Mouse (Mus musculus) forebrain, embryonic 12.5 days (tissue): ENCODE data around the gene Snrpb. TPM values are rescaled to one million over a fixed set of nuclear protein-coding genes. Genes with fewer than 3 reads are reported as not detected.
A peak's percentile ranks its signal among the peaks of the same experiment; 100 is the strongest.

Experiments
- ATAC-seq: fragments of 200-750 bp; cut with Nextera tagmentation; 2 replicates; pipeline ENCODE4 v1.8.0; 2017; ENCODE audit warnings: moderate TSS enrichment; ENCODE audit not compliant: low FRiP score
- H3K27ac ChIP-seq: fragments of 300-500 bp; sonication (generic); 2 replicates; pipeline ENCODE4 v1.5.1; 2016; ENCODE audit warnings: mild to moderate bottlenecking
- H3K27me3 ChIP-seq: fragments of 300-500 bp; sonication (generic); 2 replicates; pipeline ENCODE4 v1.6.1; 2016; ENCODE audit warnings: mild to moderate bottlenecking
- H3K36me3 ChIP-seq: fragments of 300-500 bp; sonication (generic); replicated peaks from 2 replicates; pipeline ENCODE4 v1.6.1; 2016; ENCODE audit warnings: mild to moderate bottlenecking
- H3K4me1 ChIP-seq: fragments of 300-500 bp; sonication (generic); 2 replicates; pipeline ENCODE4 v1.6.1; 2016
- H3K4me2 ChIP-seq: fragments of 300-500 bp; sonication (generic); 2 replicates; pipeline ENCODE4 v1.6.1; 2016; ENCODE audit warnings: mild to moderate bottlenecking, moderate library complexity
- H3K4me3 ChIP-seq: fragments of 300-500 bp; sonication (generic); replicated peaks from 2 replicates; pipeline ENCODE4 v1.5.1; 2016; ENCODE audit warnings: mild to moderate bottlenecking
- H3K9ac ChIP-seq: fragments of 300-500 bp; sonication (generic); 2 replicates; pipeline ENCODE4 v1.6.1; 2016; ENCODE audit warnings: mild to moderate bottlenecking
- H3K9me3 ChIP-seq: fragments of 300-500 bp; sonication (generic); 2 replicates; pipeline ENCODE4 v1.6.1; 2016
- WGBS: fragments of 180-500 bp; shearing (Covaris S2); methylation state at CpG from one replicate; pipeline ENCODE4 v1.1.7; 2016; 5-methylcytosine and 5-hydroxymethylcytosine counted together
- polyA plus RNA-seq: library from polyadenylated mRNA; unstranded; fragments of >200 nt; fragmentation: Nextera tagmentation; extraction: Ambion mirVana; gene quantifications from 2 replicates; pipeline ENCODE4 v1.2.1, GENCODE M21; 2016

Snrpb gene
- polyA plus RNA-seq = 577 and 590 TPM in 2 replicates

DNA sequence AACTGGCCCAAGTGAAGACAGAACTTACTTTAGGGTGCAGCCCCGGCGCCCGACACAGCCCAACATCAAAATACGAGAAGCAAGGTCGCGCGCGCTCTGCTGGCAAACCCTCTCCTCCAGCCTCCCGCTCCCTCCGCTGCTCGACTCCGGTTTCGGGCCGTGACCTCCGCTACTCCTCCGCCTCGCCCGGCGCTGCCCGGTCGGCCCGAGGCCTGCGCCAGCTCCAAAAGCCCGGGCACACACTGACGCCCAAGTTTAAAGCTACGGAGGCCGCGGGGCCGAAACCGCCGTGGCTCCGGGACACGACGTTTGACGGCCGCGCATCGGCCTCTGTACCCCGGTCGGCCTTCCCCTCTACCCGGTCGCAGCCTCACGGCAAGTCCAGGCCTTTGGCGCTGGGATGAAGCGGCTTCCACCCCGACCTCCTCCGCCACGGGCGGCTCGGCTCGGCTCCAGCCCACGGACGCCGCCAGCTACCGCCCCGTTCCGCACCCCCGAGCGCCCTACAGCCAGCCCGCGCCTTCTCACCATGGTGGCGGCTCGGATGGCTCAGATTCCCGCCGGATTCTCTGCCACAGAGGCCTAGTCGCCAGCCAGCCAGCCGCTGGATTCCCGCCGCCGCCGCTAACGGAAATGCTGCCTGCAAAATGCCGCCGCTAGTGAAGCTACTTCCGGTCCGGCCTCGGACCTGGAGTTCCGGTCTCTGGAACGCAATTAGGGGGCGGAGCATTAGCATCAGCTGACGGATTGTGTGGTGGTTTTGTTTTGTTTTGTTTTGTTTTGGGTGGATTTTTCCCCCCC lies at the start of gene Snrpb:
Gene Snrpb, minus strand, starts transcription at position 698 of the 801 bp plus-strand sequence.
- Histone ChIP-seq H3K27me3 (0 out of 2 replicates have a peak, but pooled peaks cover 7% of the 10 kb centered on the region), H3K36me3 (peaks cover 31% of the 10 kb centered on the region), H3K9me3 (no peaks in the 10 kb centered on the region), H3K9ac (peak within 1 kb of the TSS; percentile 98), H3K4me1 (peaks cover 23% of the 10 kb centered on the region), H3K4me2 (peak within 1 kb of the TSS; percentile 75), H3K4me3 (peak within 1 kb of the TSS; percentile 96), H3K27ac (peak within 1 kb of the TSS; percentile 93)
- ATAC-seq = peak; percentile 94
- under 1% methylated on average over 81 of the region's 81 CpGs for WGBS

DNA sequence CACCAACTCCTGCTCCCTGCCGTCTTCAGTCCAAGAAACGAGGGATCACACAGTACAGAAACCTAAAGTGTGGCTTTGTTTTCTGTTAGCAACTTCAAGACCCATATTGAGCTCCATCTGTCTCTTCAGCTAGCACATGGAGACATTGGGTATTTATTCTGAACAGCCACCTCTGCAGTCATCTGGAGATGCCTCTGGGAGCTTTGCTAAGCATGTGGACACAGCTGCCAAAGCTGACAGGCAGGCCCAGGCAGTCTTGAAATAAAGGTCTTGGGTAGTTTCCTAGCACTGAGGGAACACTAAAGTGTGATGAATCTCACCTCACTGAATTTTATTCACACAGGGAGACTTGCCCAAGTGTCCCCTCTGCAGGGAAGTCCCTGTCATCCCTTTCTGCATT lies 32.4 kb upstream of the Snrpb start:
- H3K27ac ChIP-seq = no peak overlapping the region
- no peak overlapping the region for H3K4me3 ChIP-seq
- WGBS = 89% methylated on average over 2 of the region's 2 CpGs
- ATAC-seq = no peak
- H3K4me1 ChIP-seq = 0 out of 2 replicates have a peak, but pooled peaks cover 3% of the 10 kb centered on the region
- H3K36me3 ChIP-seq = no peaks in the 10 kb centered on the region
- 0 out of 2 replicates have a peak, but pooled peaks cover 4% of the 10 kb centered on the region for H3K27me3 ChIP-seq
- no peak overlapping the region for H3K4me2 ChIP-seq
- no peaks in the 10 kb centered on the region for H3K9me3 ChIP-seq
- no peak overlapping the region for H3K9ac ChIP-seq

GRCm38 (mm10) chr2:130209636-130210035 lies 30.4 kb upstream of the Snrpb start:
- H3K27me3 ChIP-seq = 0 out of 2 replicates have a peak, but pooled peaks cover 4% of the 10 kb centered on the region
- H3K9ac ChIP-seq = no peak overlapping the region
- no peak overlapping the region for H3K27ac ChIP-seq
- WGBS = 96% methylated on average over 3 of the region's 3 CpGs
- H3K36me3 ChIP-seq = no peaks in the 10 kb centered on the region
- no peaks in the 10 kb centered on the region for H3K4me1 ChIP-seq
- ATAC-seq = no peak
- no peaks in the 10 kb centered on the region for H3K9me3 ChIP-seq
- H3K4me2 ChIP-seq = no peak overlapping the region
- no peak overlapping the region for H3K4me3 ChIP-seq

DNA sequence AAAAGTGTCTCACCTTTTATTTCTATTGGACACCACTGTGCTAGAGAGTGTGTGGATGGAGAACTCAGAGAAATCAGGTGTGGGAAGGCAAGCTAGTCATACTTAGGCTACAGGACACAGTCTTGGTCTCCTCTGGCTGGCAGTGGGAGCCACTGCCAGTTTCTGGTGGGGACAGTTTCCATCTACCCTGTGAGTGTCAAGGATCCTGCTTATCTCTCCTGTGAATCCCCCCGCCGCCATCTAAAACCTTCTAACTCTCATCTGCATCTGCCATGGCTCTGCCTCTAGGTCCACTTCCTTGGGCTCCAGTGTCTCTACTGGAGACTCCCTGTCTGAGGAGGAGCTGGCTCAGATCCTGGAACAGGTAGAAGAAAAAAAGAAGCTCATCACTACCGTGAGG lies 28.8 kb upstream of the Snrpb start:
- no peak for ATAC-seq
- H3K4me3 ChIP-seq = no peak overlapping the region
- H3K4me2 ChIP-seq = no peak overlapping the region
- no peaks in the 10 kb centered on the region for H3K36me3 ChIP-seq
- H3K4me1 ChIP-seq = no peaks in the 10 kb centered on the region
- no peak overlapping the region for H3K27ac ChIP-seq
- H3K9ac ChIP-seq = no peak overlapping the region
- H3K9me3 ChIP-seq = no peaks in the 10 kb centered on the region
- H3K27me3 ChIP-seq = no peaks in the 10 kb centered on the region
- 82% methylated on average over 3 of the region's 3 CpGs for WGBS

DNA sequence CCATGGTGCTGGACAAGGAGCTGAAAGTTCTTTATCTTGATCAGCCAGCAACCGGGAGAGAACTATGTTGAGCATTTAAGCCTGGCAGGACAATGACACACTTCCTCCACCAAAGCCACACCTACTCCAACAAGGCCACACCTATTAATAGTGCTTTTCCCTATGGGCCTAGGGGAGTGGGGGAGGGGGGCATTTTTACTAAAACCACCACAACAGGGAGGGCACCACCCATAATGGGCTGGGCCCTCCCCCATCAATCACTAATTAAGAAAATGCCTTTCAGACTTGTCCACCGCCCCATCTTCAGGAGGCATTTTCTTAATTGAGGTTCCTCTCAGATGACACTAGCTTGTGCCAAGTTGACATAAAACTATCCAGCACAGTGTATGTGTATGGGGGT lies 28.2 kb upstream of the Snrpb start:
- no peak overlapping the region for H3K4me3 ChIP-seq
- H3K36me3 ChIP-seq = no peaks in the 10 kb centered on the region
- H3K4me1 ChIP-seq = no peaks in the 10 kb centered on the region
- no peaks in the 10 kb centered on the region for H3K27me3 ChIP-seq
- ATAC-seq = no peak
- no peak overlapping the region for H3K9ac ChIP-seq
- WGBS = 89% methylated on average over 2 of the region's 2 CpGs
- H3K27ac ChIP-seq = no peak overlapping the region
- no peaks in the 10 kb centered on the region for H3K9me3 ChIP-seq
- no peak overlapping the region for H3K4me2 ChIP-seq

- H3K36me3 ChIP-seq = no peaks in the 10 kb centered on the region
- H3K9me3 ChIP-seq = 0 out of 2 replicates have a peak, but pooled peaks cover 7% of the 10 kb centered on the region
- no peak overlapping the region for H3K4me3 ChIP-seq
- H3K9ac ChIP-seq = no peak overlapping the region
- no peak for ATAC-seq
- H3K27ac ChIP-seq = no peak overlapping the region
- no peaks in the 10 kb centered on the region for H3K4me1 ChIP-seq
- H3K4me2 ChIP-seq = no peak overlapping the region
- 52% methylated on average over 5 of the region's 5 CpGs for WGBS
- H3K27me3 ChIP-seq = no peaks in the 10 kb centered on the region
These were observed 21.8 kb upstream of the Snrpb start for GRCm38 (mm10) chr2:130200961-130201360.

- WGBS = 97% methylated on average over 16 of the region's 16 CpGs
- Histone ChIP-seq H3K36me3 (no peaks in the 10 kb centered on the region), H3K4me1 (no peaks in the 10 kb centered on the region), H3K27ac (no peak within 1 kb of the TSS), H3K4me3 (no peak within 1 kb of the TSS), H3K4me2 (no peak within 1 kb of the TSS), H3K27me3 (no peaks in the 10 kb centered on the region), H3K9me3 (0 out of 2 replicates have a peak, but pooled peaks cover 7% of the 10 kb centered on the region), H3K9ac (no peak within 1 kb of the TSS)
- no peak for ATAC-seq
These were observed 15.7 kb upstream of the Snrpb start, which contains the start of gene Tmc2 for GRCm38 (mm10) chr2:130194894-130195293. TSS of gene Tmc2 (plus strand) at chr2:130195194.

DNA sequence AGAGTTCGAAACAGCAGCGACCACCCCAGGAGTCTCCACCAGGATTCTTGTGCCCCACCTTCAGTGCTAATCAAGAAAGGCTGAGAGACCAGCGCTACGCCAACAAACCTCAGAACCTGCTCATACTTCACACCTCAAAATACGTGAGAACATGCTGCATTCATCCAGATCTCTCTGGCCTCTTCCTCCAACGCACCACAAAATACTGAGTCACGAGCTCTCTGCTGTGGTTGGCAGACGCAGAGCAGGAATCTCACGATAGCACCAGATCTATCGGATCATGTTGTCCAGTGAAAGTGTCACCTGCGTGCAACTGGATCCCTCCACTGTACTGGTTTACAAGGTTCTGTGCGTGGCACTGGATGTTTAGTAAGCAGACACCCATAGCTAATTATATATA lies 9.2 kb upstream of the Snrpb start:
- Histone ChIP-seq H3K9me3 (no peaks in the 10 kb centered on the region), H3K36me3 (no peaks in the 10 kb centered on the region), H3K4me1 (no peaks in the 10 kb centered on the region), H3K4me3 (no peak overlapping the region), H3K4me2 (no peak overlapping the region), H3K27me3 (no peaks in the 10 kb centered on the region), H3K9ac (no peak overlapping the region), H3K27ac (no peak overlapping the region)
- 89% methylated on average over 12 of the region's 12 CpGs for WGBS
- ATAC-seq = no peak

DNA sequence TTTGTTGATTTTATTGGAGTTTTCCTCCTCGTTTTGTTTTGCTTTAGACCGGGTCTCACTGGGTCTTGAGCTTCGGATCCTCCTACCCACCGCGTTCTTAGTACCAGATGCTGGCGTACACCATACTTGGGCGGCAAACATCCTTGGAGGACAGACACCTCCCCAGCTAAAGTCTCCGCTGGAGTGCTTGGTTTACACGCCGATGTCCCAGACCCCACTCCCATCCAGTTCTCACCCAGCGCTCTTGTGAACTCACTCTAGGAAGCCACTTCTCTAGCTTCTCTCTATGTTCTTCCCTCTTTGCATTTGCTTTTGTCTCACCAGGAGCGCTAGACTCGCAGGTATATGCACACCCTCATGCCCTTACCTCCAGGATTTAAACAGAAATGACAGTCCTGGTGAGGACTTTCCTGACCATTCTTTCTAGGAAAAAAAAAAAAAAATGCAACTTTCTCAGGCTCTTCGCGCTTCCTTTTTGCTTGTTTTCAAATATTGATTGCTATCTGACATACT lies 360 bp upstream of the Snrpb start:
- peak overlapping the region; percentile 98 for H3K9ac ChIP-seq
- peak overlapping the region; percentile 75 for H3K4me2 ChIP-seq
- H3K27me3 ChIP-seq = 0 out of 2 replicates have a peak, but pooled peaks cover 7% of the 10 kb centered on the region

GRCm38 (mm10) chr2:130178381-130178705 lies 860 bp downstream of the Snrpb start:
- peak overlapping the region; percentile 75 for H3K4me2 ChIP-seq
- H3K4me3 ChIP-seq = peak overlapping the region; percentile 96
- H3K9ac ChIP-seq = peak overlapping the region; percentile 98
- H3K36me3 ChIP-seq = peaks cover 36% of the 10 kb centered on the region
- 1% methylated on average over 11 of the region's 11 CpGs for WGBS
- ATAC-seq = no peak
- peaks cover 23% of the 10 kb centered on the region for H3K4me1 ChIP-seq
- H3K27ac ChIP-seq = peak overlapping the region; percentile 93
- H3K27me3 ChIP-seq = 0 out of 2 replicates have a peak, but pooled peaks cover 7% of the 10 kb centered on the region
- no peaks in the 10 kb centered on the region for H3K9me3 ChIP-seq

More for the DNA sequence above, 360 bp upstream of the Snrpb start:
- ATAC-seq = peak; percentile 79
- Histone ChIP-seq H3K4me1 (peaks cover 23% of the 10 kb centered on the region), H3K27ac (peak overlapping the region; percentile 93), H3K9me3 (no peaks in the 10 kb centered on the region), H3K36me3 (peaks cover 24% of the 10 kb centered on the region), H3K4me3 (peak overlapping the region; percentile 96)
- WGBS = 2% methylated on average over 15 of the region's 15 CpGs

DNA sequence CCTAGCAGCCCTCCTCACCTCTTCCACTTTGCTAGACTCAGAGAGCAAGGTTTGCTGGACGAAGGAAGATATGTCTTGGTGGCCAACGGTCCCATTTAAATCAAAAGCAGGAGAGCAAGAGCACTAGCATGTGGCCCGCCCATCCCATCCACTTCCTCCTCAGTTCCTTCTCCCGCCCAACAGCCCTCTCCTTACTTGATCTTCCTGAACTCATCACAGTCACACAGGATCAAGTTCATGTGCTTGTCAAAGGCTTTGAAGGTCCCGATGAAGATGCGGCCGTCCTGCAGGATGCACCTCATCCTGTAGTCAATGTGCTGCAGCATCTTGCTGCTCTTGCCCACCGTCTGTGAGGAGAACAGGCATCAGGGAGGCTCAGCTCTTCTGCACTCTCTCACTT lies 2.4 kb downstream of the Snrpb start:
- peaks cover 51% of the 10 kb centered on the region for H3K36me3 ChIP-seq
- H3K27me3 ChIP-seq = 0 out of 2 replicates have a peak, but pooled peaks cover 7% of the 10 kb centered on the region
- H3K4me3 ChIP-seq = no peak overlapping the region
- H3K27ac ChIP-seq = no peak overlapping the region
- H3K9ac ChIP-seq = peak overlapping the region; percentile 33; the same call in 1 of the 2 replicates
- 86% methylated on average over 8 of the region's 8 CpGs for WGBS
- H3K9me3 ChIP-seq = no peaks in the 10 kb centered on the region
- H3K4me2 ChIP-seq = peak overlapping the region; percentile 75
- ATAC-seq = no peak
- peaks cover 23% of the 10 kb centered on the region for H3K4me1 ChIP-seq

DNA sequence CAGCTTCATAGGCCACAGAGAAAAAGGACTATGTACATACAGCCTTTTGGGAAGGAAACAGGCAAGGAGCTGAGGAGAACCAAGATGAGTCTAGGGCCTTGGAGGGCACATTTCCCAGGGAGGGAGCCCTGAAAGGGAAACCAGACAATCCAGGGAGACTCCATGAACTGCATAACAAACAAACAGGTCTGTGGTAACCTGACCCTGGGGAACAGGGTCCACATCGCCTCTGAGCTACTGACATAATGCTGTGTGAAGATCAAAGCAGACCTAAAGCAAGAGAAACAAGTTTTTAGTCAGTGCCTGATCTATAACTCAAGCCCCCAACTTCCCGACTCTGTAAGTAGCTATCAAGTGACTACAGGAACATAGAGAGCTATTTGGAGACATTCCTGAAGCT lies 7.5 kb downstream of the Snrpb start:
- peaks cover 3% of the 10 kb centered on the region for H3K4me1 ChIP-seq
- no peak for ATAC-seq
- H3K9me3 ChIP-seq = no peaks in the 10 kb centered on the region
- no peak overlapping the region for H3K4me3 ChIP-seq
- H3K27me3 ChIP-seq = no peaks in the 10 kb centered on the region
- no peak overlapping the region for H3K27ac ChIP-seq
- WGBS = 89% methylated on average over 2 of the region's 2 CpGs
- no peak overlapping the region for H3K9ac ChIP-seq
- no peak overlapping the region for H3K4me2 ChIP-seq
- H3K36me3 ChIP-seq = peaks cover 85% of the 10 kb centered on the region
